Mouse (Mus musculus): ENCODE data around the gene Vkorc1l1.
A peak's percentile ranks its signal among the peaks of the same experiment; 100 is the strongest.

Gene Vkorc1l1

GRCm38 (mm10) chr5:129942073-129942939 lies 536 bp downstream of the Vkorc1l1 start:
- peak; percentile 6 to 61 for DNase-seq

- no peak for DNase-seq
Measured at GRCm38 (mm10) chr5:129943402-129943801, 1.6 kb downstream of the Vkorc1l1 start.

- no peak for DNase-seq
Measured at GRCm38 (mm10) chr5:129947528-129948033, 5.8 kb downstream of the Vkorc1l1 start.

- DNase-seq, result no peak
Measured at GRCm38 (mm10) chr5:129952143-129952542, 10.4 kb downstream of the Vkorc1l1 start.

- DNase-seq, result peak; percentile 16 to 53
Measured at GRCm38 (mm10) chr5:129954473-129955254, 12.9 kb downstream of the Vkorc1l1 start.

GRCm38 (mm10) chr5:129955792-129956191 lies 14.0 kb downstream of the Vkorc1l1 start:
- no peak for DNase-seq

- DNase-seq, result no peak
Measured at GRCm38 (mm10) chr5:129963224-129963623, 21.5 kb downstream of the Vkorc1l1 start.

GRCm38 (mm10) chr5:129966448-129966847 lies 24.7 kb downstream of the Vkorc1l1 start:
- DNase-seq, result no peak

GRCm38 (mm10) chr5:129968417-129968816 lies 26.6 kb downstream of the Vkorc1l1 start:
- DNase-seq, result no peak

GRCm38 (mm10) chr5:129971491-129971890 lies 29.7 kb downstream of the Vkorc1l1 start:
- DNase-seq, result no peak

- no peak for DNase-seq
Measured at GRCm38 (mm10) chr5:129974354-129974753, 32.6 kb downstream of the Vkorc1l1 start.

- no peak for DNase-seq
Measured at GRCm38 (mm10) chr5:129974866-129975311, 33.1 kb downstream of the Vkorc1l1 start.

GRCm38 (mm10) chr5:129977768-129978167 lies 36.0 kb downstream of the Vkorc1l1 start:
- no peak for DNase-seq

- no peak for DNase-seq
Measured at GRCm38 (mm10) chr5:129978608-129979007, 36.8 kb downstream of the Vkorc1l1 start.

GRCm38 (mm10) chr5:129980216-129980615 lies 38.4 kb downstream of the Vkorc1l1 start:
- no peak for DNase-seq

- peak; percentile 22 to 41 for DNase-seq
Measured at GRCm38 (mm10) chr5:129989376-129989775, 47.6 kb downstream of the Vkorc1l1 start.

GRCm38 (mm10) chr5:129991898-129992297 lies 50.1 kb downstream of the Vkorc1l1 start:
- DNase-seq, result no peak

- no peak for DNase-seq
Measured at GRCm38 (mm10) chr5:129993374-129993773, 51.6 kb downstream of the Vkorc1l1 start.

- DNase-seq, result no peak
Measured at GRCm38 (mm10) chr5:129994989-129995388, 53.2 kb downstream of the Vkorc1l1 start.

- no peak for DNase-seq
Measured at GRCm38 (mm10) chr5:129997700-129998099, 55.9 kb downstream of the Vkorc1l1 start.

GRCm38 (mm10) chr5:129999097-129999496 lies 57.3 kb downstream of the Vkorc1l1 start:
- peak; percentile 71 to 77 for DNase-seq

- peak in 1 of 2 experiments; percentile 42 for DNase-seq
Measured at GRCm38 (mm10) chr5:130000735-130001134, 59.0 kb downstream of the Vkorc1l1 start.

- no peak for DNase-seq
Measured at GRCm38 (mm10) chr5:130001356-130001987, 59.7 kb downstream of the Vkorc1l1 start.
